Mouse (Mus musculus): Measurements from ENCODE around the gene Slc30a4. TPM values are rescaled to one million over a fixed set of nuclear protein-coding genes. Genes with fewer than 3 reads are reported as not detected.

Gene Slc30a4
- polyA plus RNA-seq, 1 experiment, result 19.7 TPM

GRCm38 (mm10) chr2:122711911-122712310, 9.4 kb upstream of the Slc30a4 start:
- Histone ChIP-seq H3K79me3 (ENCODE audit: low read depth) (no peaks in the 10 kb centered on the region), H3K79me2 (ENCODE audit: control insufficient read depth, insufficient read depth) (no peaks in the 10 kb centered on the region), H3K36me3 (ENCODE audit: control insufficient read depth, insufficient read depth) (no peaks in the 10 kb centered on the region), H3ac (ENCODE audit: control insufficient read depth, insufficient read length, low read depth) (no peak overlapping the region), H3K27me3 (ENCODE audit: control insufficient read depth, insufficient read depth, insufficient read length) (no peaks in the 10 kb centered on the region), H3K4me3 (ENCODE audit: insufficient read depth, poor library complexity, severe bottlenecking) (no peak overlapping the region)
- TF ChIP-seq MAX (IDR thresholded peaks at IDR 0.05) (no peak), CEBPB (IDR thresholded peaks at IDR 0.05; ENCODE audit: low read depth) (no peak), FOSL1 (IDR thresholded peaks at IDR 0.05; ENCODE audit: insufficient read depth, low read length, poor library complexity, severe bottlenecking) (no peak), MYOD1 (IDR thresholded peaks at IDR 0.05; ENCODE audit: control insufficient read depth, insufficient read length, low read depth) (no peak), USF1 (IDR thresholded peaks at IDR 0.05; ENCODE audit: low read depth) (no peak), CTCF (IDR thresholded peaks at IDR 0.05; ENCODE audit: control insufficient read depth, insufficient read depth, insufficient read length) (no peak), MYOG (IDR thresholded peaks at IDR 0.05; ENCODE audit: control insufficient read depth, extremely low read depth, insufficient read length) (no peak)

GRCm38 (mm10) chr2:122709156-122709555, 6.7 kb upstream of the Slc30a4 start:
- H3K4me3 ChIP-seq (ENCODE audit: insufficient read depth, poor library complexity, severe bottlenecking), result no peak overlapping the region
- peak; percentile 6 for TF ChIP-seq FOSL1 (IDR thresholded peaks at IDR 0.05; ENCODE audit: insufficient read depth, low read length, poor library complexity, severe bottlenecking)
- peak; percentile 59 for TF ChIP-seq MYOD1 (IDR thresholded peaks at IDR 0.05; ENCODE audit: control insufficient read depth, insufficient read length, low read depth)
- TF ChIP-seq CEBPB (IDR thresholded peaks at IDR 0.05; ENCODE audit: low read depth), result no peak
- TF ChIP-seq CTCF (IDR thresholded peaks at IDR 0.05; ENCODE audit: control insufficient read depth, insufficient read depth, insufficient read length), result no peak
- no peaks in the 10 kb centered on the region for H3K79me3 ChIP-seq (ENCODE audit: low read depth)
- no peaks in the 10 kb centered on the region for H3K27me3 ChIP-seq (ENCODE audit: control insufficient read depth, insufficient read depth, insufficient read length)
- no peaks in the 10 kb centered on the region for H3K79me2 ChIP-seq (ENCODE audit: control insufficient read depth, insufficient read depth)
- no peak overlapping the region for H3ac ChIP-seq (ENCODE audit: control insufficient read depth, insufficient read length, low read depth)
- H3K36me3 ChIP-seq (ENCODE audit: control insufficient read depth, insufficient read depth), result no peaks in the 10 kb centered on the region

- Histone ChIP-seq H3K27me3 (ENCODE audit: control insufficient read depth, insufficient read depth, insufficient read length) (no peaks in the 10 kb centered on the region), H3K36me3 (ENCODE audit: control insufficient read depth, insufficient read depth) (no peaks in the 10 kb centered on the region), H3K79me3 (ENCODE audit: low read depth) (no peaks in the 10 kb centered on the region), H3K79me2 (ENCODE audit: control insufficient read depth, insufficient read depth) (no peaks in the 10 kb centered on the region), H3K4me3 (ENCODE audit: insufficient read depth, poor library complexity, severe bottlenecking) (no peak overlapping the region), H3ac (ENCODE audit: control insufficient read depth, insufficient read length, low read depth) (peak overlapping the region; percentile 42)
- TF ChIP-seq MYOG (IDR thresholded peaks at IDR 0.05; ENCODE audit: control insufficient read depth, extremely low read depth, insufficient read length) (no peak), MAX (IDR thresholded peaks at IDR 0.05) (no peak), USF1 (IDR thresholded peaks at IDR 0.05; ENCODE audit: low read depth) (no peak), CEBPB (IDR thresholded peaks at IDR 0.05; ENCODE audit: low read depth) (no peak), CTCF (IDR thresholded peaks at IDR 0.05; ENCODE audit: control insufficient read depth, insufficient read depth, insufficient read length) (no peak), FOSL1 (IDR thresholded peaks at IDR 0.05; ENCODE audit: insufficient read depth, low read length, poor library complexity, severe bottlenecking) (no peak), MYOD1 (IDR thresholded peaks at IDR 0.05; ENCODE audit: control insufficient read depth, insufficient read length, low read depth) (no peak)
Observed at GRCm38 (mm10) chr2:122708080-122708479, 5.6 kb upstream of the Slc30a4 start.

- peaks cover 27% of the 10 kb centered on the region for H3K79me2 ChIP-seq (ENCODE audit: control insufficient read depth, insufficient read depth)
- H3ac ChIP-seq (ENCODE audit: control insufficient read depth, insufficient read length, low read depth), result no peak overlapping the region
- no peak overlapping the region for H3K4me3 ChIP-seq (ENCODE audit: insufficient read depth, poor library complexity, severe bottlenecking)
- TF ChIP-seq FOSL1 (IDR thresholded peaks at IDR 0.05; ENCODE audit: insufficient read depth, low read length, poor library complexity, severe bottlenecking), result peak; percentile 97
- TF ChIP-seq MAX (IDR thresholded peaks at IDR 0.05), result peak; percentile 34
- TF ChIP-seq CEBPB (IDR thresholded peaks at IDR 0.05; ENCODE audit: low read depth), result peak; percentile 97
- TF ChIP-seq USF1 (IDR thresholded peaks at IDR 0.05; ENCODE audit: low read depth), result no peak
- TF ChIP-seq CTCF (IDR thresholded peaks at IDR 0.05; ENCODE audit: control insufficient read depth, insufficient read depth, insufficient read length), result no peak
- peaks cover 3% of the 10 kb centered on the region for H3K36me3 ChIP-seq (ENCODE audit: control insufficient read depth, insufficient read depth)
- no peaks in the 10 kb centered on the region for H3K27me3 ChIP-seq (ENCODE audit: control insufficient read depth, insufficient read depth, insufficient read length)
- H3K79me3 ChIP-seq (ENCODE audit: low read depth), result peaks cover 25% of the 10 kb centered on the region
Observed at GRCm38 (mm10) chr2:122704572-122704971, 2.1 kb upstream of the Slc30a4 start.

GRCm38 (mm10) chr2:122701871-122702180, 637 bp downstream of the Slc30a4 start:
- H3K27me3 ChIP-seq (ENCODE audit: control insufficient read depth, insufficient read depth, insufficient read length), result no peaks in the 10 kb centered on the region
- peaks cover 15% of the 10 kb centered on the region for H3K36me3 ChIP-seq (ENCODE audit: control insufficient read depth, insufficient read depth)
- TF ChIP-seq MAX (IDR thresholded peaks at IDR 0.05), result no peak
- TF ChIP-seq FOSL1 (IDR thresholded peaks at IDR 0.05; ENCODE audit: insufficient read depth, low read length, poor library complexity, severe bottlenecking), result no peak
- no peak for TF ChIP-seq MYOG (IDR thresholded peaks at IDR 0.05; ENCODE audit: control insufficient read depth, extremely low read depth, insufficient read length)
- peak overlapping the region; percentile 99 for H3ac ChIP-seq (ENCODE audit: control insufficient read depth, insufficient read length, low read depth)
- peak overlapping the region; percentile 77 for H3K4me3 ChIP-seq (ENCODE audit: insufficient read depth, poor library complexity, severe bottlenecking)
- peaks cover 46% of the 10 kb centered on the region for H3K79me3 ChIP-seq (ENCODE audit: low read depth)
- H3K79me2 ChIP-seq (ENCODE audit: control insufficient read depth, insufficient read depth), result peaks cover 51% of the 10 kb centered on the region

GRCm38 (mm10) chr2:122701012-122701411, 1.5 kb downstream of the Slc30a4 start:
- H3K79me3 ChIP-seq (ENCODE audit: low read depth), result peaks cover 53% of the 10 kb centered on the region
- H3K79me2 ChIP-seq (ENCODE audit: control insufficient read depth, insufficient read depth), result peaks cover 59% of the 10 kb centered on the region
- peak overlapping the region; percentile 77 for H3K4me3 ChIP-seq (ENCODE audit: insufficient read depth, poor library complexity, severe bottlenecking)
- no peak for TF ChIP-seq CEBPB (IDR thresholded peaks at IDR 0.05; ENCODE audit: low read depth)
- TF ChIP-seq USF1 (IDR thresholded peaks at IDR 0.05; ENCODE audit: low read depth), result no peak
- no peaks in the 10 kb centered on the region for H3K27me3 ChIP-seq (ENCODE audit: control insufficient read depth, insufficient read depth, insufficient read length)
- H3ac ChIP-seq (ENCODE audit: control insufficient read depth, insufficient read length, low read depth), result peak overlapping the region; percentile 19
- H3K36me3 ChIP-seq (ENCODE audit: control insufficient read depth, insufficient read depth), result peaks cover 20% of the 10 kb centered on the region
